Mouse (Mus musculus) B cell, adult 2 months (primary cell): ENCODE data around the gene Hgfac.

ENCODE experiments used
- DNase-seq, 2 experiments: peaks; one replicate each; pipeline ENCODE4 v3.0.0; 2022

The Hgfac gene

GRCm38 (mm10) chr5:35042431-35043109 is 1.3 kb downstream of the Hgfac start:
- DNase-seq: peak; percentile 20 to 27

- DNase-seq: peak; percentile 76 to 80
Measured at GRCm38 (mm10) chr5:35043110-35043451, 1.8 kb downstream of the Hgfac start.

- no peak for DNase-seq
Measured at GRCm38 (mm10) chr5:35050541-35050940, 9.2 kb downstream of the Hgfac start.

- DNase-seq: no peak
Measured at GRCm38 (mm10) chr5:35054628-35055027, 13.3 kb downstream of the Hgfac start.

GRCm38 (mm10) chr5:35055076-35055475 is 13.8 kb downstream of the Hgfac start:
- DNase-seq: no peak

GRCm38 (mm10) chr5:35056604-35057432 is 15.5 kb downstream of the Hgfac start, which contains the start of gene Dok7:
Gene Dok7 (plus strand): TSS chr5:35056766.
- DNase-seq: no peak

GRCm38 (mm10) chr5:35057582-35057981 is 16.3 kb downstream of the Hgfac start:
- no peak for DNase-seq

GRCm38 (mm10) chr5:35058216-35058615 is 16.9 kb downstream of the Hgfac start:
- no peak for DNase-seq

- no peak for DNase-seq
Measured at GRCm38 (mm10) chr5:35060098-35060497, 18.8 kb downstream of the Hgfac start.

GRCm38 (mm10) chr5:35069841-35070240 is 28.5 kb downstream of the Hgfac start:
- DNase-seq: no peak

- DNase-seq: no peak
Measured at GRCm38 (mm10) chr5:35070314-35070713, 29.0 kb downstream of the Hgfac start.

- no peak for DNase-seq
Measured at GRCm38 (mm10) chr5:35070953-35071352, 29.6 kb downstream of the Hgfac start.

GRCm38 (mm10) chr5:35071855-35072254 is 30.5 kb downstream of the Hgfac start:
- no peak for DNase-seq

GRCm38 (mm10) chr5:35073235-35073634 is 31.9 kb downstream of the Hgfac start:
- no peak for DNase-seq

GRCm38 (mm10) chr5:35073992-35074391 is 32.7 kb downstream of the Hgfac start:
- no peak for DNase-seq

GRCm38 (mm10) chr5:35076369-35076768 is 35.1 kb downstream of the Hgfac start:
- DNase-seq: no peak

GRCm38 (mm10) chr5:35079101-35079500 is 37.8 kb downstream of the Hgfac start:
- no peak for DNase-seq

- DNase-seq: no peak
Measured at GRCm38 (mm10) chr5:35084913-35085312, 43.6 kb downstream of the Hgfac start.

- DNase-seq: peak; percentile 77 to 80
Measured at GRCm38 (mm10) chr5:35088785-35089613, 47.7 kb downstream of the Hgfac start.

GRCm38 (mm10) chr5:35089614-35089963 is 48.3 kb downstream of the Hgfac start:
- DNase-seq: no peak

GRCm38 (mm10) chr5:35091636-35092035 is 50.3 kb downstream of the Hgfac start:
- no peak for DNase-seq
